Mouse (Mus musculus): ENCODE results near the gene Slc11a2.

Gene Slc11a2

GRCm38 (mm10) chr15:100424396-100425122 lies at the start of gene Slc11a2:
Gene Slc11a2, minus strand, starts transcription at chr15:100425072.
- DNase-seq (ENCODE audit: low spot score in 2 of 2), result no peak

DNA sequence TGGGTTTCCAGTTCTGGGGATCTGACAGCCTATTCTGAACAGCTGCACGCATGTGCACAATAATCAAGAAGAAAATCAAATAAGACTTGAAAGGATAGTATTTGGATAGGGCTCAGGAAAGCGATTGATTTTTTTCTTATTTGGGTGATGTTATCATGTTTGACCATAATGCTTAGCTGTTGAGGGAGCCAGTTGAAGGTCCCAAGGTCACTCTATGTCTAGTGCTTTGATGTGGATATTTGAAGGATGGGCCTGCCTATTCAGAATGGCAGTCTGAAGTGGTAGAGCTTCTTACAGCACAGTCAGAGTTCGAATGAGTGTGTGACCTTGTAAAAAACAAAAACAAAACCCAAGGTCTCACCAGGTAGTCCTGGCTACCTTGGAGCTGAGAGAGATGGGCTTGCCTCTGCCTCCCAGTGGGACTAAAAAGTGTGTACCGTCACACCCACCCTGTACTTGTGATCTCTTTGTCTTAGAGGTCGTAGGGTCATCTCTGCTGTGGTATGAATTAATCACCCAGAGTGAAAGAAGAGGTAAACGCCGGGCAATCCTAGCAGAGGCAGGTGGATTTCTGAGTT lies 49.1 kb upstream of the Slc11a2 start:
- DNase-seq (ENCODE audit: low spot score in 2 of 2), result no peak

GRCm38 (mm10) chr15:100470037-100470436 lies 45.2 kb upstream of the Slc11a2 start:
- no peak for DNase-seq (ENCODE audit: low spot score in 2 of 2)

DNA sequence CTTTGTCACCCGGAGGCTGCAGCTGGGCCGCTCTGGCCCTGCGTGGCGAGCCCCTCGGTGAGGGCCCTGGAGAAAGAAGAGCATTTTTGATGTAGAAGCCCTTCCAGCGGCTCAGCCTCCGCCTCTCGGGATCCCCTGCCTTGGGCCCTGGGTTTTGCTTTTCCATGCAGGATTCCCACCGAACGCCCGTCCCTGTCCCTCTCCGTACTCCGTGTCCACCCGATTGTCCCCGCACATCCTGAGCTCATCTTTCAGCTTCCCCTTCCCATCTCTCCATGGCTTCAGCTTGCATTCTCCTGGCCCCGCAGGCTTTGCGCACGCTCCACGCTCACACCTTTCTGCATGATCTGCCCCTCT lies 44.3 kb upstream of the Slc11a2 start:
- DNase-seq (ENCODE audit: low spot score in 2 of 2), result no peak

DNA sequence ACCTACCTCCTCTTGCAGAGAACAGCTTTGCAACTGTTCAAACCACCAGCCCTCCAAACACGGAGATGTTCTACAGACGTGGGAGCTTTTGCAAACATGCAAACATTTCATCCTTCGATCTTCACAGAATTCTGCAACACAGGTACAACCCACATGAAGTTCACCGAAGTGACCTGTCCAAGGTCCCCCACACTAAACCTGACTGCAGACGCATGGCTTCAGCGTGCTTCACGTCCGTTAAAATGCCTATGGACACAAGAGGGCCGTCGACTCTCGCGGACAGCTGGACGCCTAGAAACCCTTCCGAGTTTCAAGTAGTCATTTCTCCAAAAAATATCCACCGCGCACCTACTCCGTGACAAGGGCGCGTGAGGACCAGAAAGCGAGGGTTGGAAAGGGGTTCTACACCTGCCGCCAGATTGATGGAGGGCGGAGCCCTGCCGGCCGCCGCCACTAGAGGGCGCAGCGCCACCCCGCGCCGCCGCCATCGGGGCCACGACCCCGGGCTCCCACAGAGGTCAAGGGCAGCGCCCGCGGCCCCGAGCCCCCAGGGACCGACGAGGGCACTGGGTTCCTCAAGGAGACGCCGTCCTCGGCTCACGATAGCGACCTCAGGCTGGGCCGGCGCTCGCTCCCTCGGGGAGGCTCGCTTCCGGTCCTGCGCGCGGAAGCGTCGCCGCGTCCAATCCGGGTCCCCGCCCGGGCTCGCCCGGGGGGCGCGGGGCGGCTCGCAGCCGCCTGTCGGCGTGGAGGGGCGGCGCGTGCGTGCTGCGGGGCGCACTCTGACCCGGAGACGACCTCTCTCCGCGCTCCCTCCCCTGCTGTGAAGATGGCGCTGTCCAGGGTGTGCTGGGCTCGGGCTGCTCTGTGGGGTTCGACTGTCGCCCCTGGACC lies 43.7 kb upstream of the Slc11a2 start, which contains the start of gene Letmd1:
Letmd1 (plus strand) TSS at position 729 of the 894 bp plus-strand sequence.
- peak; percentile 87 to 90 for DNase-seq (ENCODE audit: low spot score in 2 of 2)

DNA sequence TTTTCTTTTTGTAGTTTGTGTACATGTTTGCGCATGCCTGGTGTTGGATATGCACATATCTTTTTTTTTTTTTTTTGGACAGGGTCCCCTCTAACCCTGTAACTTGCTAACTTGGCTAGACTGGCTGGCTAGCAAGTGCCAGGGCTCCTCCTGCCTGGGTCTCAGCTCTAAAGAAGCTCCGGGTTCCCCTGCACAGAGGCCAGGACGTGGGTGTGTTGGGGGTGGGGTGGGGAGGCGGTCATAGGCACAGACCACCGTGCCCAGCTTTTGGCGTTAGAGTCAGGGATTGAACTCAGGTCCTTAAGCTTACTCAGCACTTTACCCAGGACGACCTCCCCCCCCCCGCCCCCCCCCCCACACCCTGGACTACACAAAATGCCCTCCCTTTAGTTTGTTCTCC lies 42.9 kb upstream of the Slc11a2 start:
- DNase-seq (ENCODE audit: low spot score in 2 of 2), result no peak

DNA sequence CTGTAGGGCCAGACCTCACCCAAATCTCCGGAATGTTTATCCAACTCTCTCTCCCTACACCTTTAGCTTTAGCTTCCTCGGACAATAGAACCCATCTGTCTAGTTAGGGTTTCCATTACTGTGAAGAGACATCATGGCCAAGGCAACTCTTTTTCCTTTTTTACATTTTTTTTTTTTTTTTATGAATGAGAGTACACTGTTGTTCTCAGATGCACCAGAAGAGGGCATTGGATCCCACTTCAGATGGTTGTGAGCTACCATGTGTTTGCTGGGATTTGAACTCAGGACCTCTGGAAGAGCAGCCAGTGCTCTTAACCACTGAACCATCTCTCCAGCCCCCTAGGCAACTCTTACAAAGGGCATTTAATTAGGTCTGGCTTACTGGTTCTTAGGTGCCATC lies 40.6 kb upstream of the Slc11a2 start:
- DNase-seq (ENCODE audit: low spot score in 2 of 2), result no peak

DNA sequence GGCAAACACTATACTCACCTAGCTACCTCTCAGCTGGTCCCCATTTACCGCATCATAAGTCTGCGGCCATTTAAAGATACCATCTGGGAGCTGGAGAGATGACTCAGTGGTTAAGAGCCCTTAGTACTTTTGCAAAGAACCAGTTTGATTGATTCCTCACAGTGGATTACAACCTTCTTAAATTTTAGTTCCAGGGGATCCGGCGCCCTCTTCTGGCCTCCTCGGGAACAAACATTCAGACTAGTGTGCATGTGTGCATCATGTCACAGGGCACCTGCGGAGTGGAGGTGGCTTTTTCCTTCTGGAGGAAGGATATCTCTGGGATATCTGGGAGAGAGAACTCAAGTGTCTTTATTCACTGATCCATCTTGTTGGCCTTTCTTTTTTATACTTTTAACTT lies 38.8 kb upstream of the Slc11a2 start:
- DNase-seq (ENCODE audit: low spot score in 2 of 2), result peak; percentile 83 to 87

- no peak for DNase-seq (ENCODE audit: low spot score in 2 of 2)
Measured at GRCm38 (mm10) chr15:100462086-100462485, 37.2 kb upstream of the Slc11a2 start.

GRCm38 (mm10) chr15:100461646-100462045 lies 36.8 kb upstream of the Slc11a2 start:
- no peak for DNase-seq (ENCODE audit: low spot score in 2 of 2)

GRCm38 (mm10) chr15:100460942-100461341 lies 36.1 kb upstream of the Slc11a2 start:
- no peak for DNase-seq (ENCODE audit: low spot score in 2 of 2)

- peak in 1 of 2 experiments; percentile 67 for DNase-seq (ENCODE audit: low spot score in 2 of 2)
Measured at GRCm38 (mm10) chr15:100458055-100458454, 33.2 kb upstream of the Slc11a2 start.

DNA sequence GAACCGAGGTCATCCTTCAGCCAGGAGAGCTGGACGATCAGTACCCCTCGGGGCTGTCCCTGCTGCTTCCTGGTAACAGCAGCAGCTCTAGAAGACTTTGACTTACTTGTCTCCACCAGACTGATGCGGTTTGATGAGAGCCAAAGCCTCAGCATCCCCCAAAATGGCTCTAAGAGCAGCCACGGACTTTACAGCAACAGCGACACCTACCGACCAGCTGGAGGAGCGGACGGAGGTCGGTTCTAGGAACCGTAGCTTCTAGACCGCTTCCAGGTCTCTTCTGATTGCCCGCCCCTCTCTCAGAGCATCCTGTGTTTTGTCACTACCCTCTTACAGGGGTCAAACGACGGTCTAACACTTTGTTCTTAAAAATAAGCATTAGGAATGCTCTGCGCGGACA lies 32.5 kb upstream of the Slc11a2 start:
- DNase-seq (ENCODE audit: low spot score in 2 of 2), result peak; percentile 66 to 72

- no peak for DNase-seq (ENCODE audit: low spot score in 2 of 2)
Measured at GRCm38 (mm10) chr15:100456356-100456991, 31.6 kb upstream of the Slc11a2 start.

GRCm38 (mm10) chr15:100452486-100452885 lies 27.6 kb upstream of the Slc11a2 start:
- DNase-seq (ENCODE audit: low spot score in 2 of 2), result no peak

- DNase-seq (ENCODE audit: low spot score in 2 of 2), result peak in 1 of 2 experiments; percentile 56
Measured at GRCm38 (mm10) chr15:100451245-100451644, 26.4 kb upstream of the Slc11a2 start.

- no peak for DNase-seq (ENCODE audit: low spot score in 2 of 2)
Measured at GRCm38 (mm10) chr15:100449495-100449894, 24.6 kb upstream of the Slc11a2 start.

- DNase-seq (ENCODE audit: low spot score in 2 of 2), result no peak
Measured at GRCm38 (mm10) chr15:100448572-100448971, 23.7 kb upstream of the Slc11a2 start.

DNA sequence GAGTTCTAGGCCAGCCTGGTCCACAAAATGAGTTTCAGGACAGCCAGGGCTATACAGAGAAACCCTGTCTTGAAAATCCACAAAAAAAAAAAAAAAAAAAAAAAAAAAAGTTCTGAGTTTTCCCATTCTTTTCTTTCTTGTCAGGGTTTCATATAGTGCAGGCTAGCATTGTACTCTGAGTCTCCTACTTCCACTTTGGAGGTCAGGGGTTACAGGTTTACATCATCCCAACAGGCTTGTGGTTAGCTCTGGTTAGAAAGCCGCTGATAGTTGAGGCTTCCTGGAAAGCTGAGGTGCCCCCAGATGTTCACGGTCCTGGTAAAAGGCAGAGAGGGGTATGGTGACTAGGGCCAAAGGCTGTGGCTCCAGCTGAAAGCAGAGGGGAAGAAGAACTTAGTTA lies 22.0 kb upstream of the Slc11a2 start:
- DNase-seq (ENCODE audit: low spot score in 2 of 2), result no peak

- peak; percentile 84 to 88 for DNase-seq (ENCODE audit: low spot score in 2 of 2)
Measured at GRCm38 (mm10) chr15:100443126-100443922, 18.5 kb upstream of the Slc11a2 start.

DNA sequence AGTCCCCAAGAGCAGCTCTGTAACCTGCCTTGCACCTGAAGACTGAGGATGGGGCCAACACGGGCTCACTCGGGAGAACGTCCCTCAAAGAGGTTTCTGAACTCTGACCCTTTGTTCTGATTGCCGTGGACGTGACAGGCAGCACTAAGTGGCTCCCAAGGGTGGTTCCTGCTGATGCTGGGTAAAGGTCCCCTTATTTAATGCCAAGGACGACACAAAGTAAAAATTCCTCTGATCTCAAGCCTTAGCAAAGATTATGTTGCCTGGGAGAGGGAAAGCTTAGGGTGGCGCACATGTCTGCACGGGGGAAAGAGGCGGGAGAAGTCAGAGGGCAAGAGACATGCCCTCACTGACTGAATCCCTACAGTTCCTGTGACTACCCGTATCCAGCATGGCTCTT lies 11.6 kb upstream of the Slc11a2 start:
- no peak for DNase-seq (ENCODE audit: low spot score in 2 of 2)
